Mouse (Mus musculus) gastrocnemius, adult 18-20 months (tissue): ENCODE results near the gene Med7. TPM values are rescaled to one million over a fixed set of nuclear protein-coding genes. Genes with fewer than 3 reads are reported as not detected.

Source experiments
- DNase-seq: peaks from one replicate; pipeline ENCODE4 v3.0.0; 2021; ENCODE audit warnings: low spot score
- long read RNA-seq, 2 experiments: library from polyadenylated mRNA; stranded (forward); transcript quantifications; one replicate each; pipeline ENCODE4 v2.0.0; 2021
- total RNA-seq, 2 experiments: library from RNA; stranded (reverse); gene quantifications; 2 replicates each; pipeline ENCODE4 v1.2.3; 2021

Med7 gene
- total RNA-seq: 10 to 100 TPM; 15.8 to 16.6 TPM
- long read RNA-seq, experiment 1, transcript Med7-201 (3 exons, 1,193 nt): major isoform, 5 of 16 reads
- long read RNA-seq, experiment 1, transcript Med7-203 (3 exons, 2,547 nt): major isoform, 5 of 16 reads
- long read RNA-seq, experiment 1, partial matches to known transcripts: 0 of 16 reads
- long read RNA-seq, experiment 1, other reads (novel, unspliced or antisense): 2 of 16 reads
- long read RNA-seq, experiment 2, transcript Med7-203 (3 exons, 2,547 nt): major isoform, 11 of 15 reads
- long read RNA-seq, experiment 2, partial matches to known transcripts: 0 of 15 reads
- long read RNA-seq, experiment 2, other reads (novel, unspliced or antisense): 1 of 15 reads

DNA sequence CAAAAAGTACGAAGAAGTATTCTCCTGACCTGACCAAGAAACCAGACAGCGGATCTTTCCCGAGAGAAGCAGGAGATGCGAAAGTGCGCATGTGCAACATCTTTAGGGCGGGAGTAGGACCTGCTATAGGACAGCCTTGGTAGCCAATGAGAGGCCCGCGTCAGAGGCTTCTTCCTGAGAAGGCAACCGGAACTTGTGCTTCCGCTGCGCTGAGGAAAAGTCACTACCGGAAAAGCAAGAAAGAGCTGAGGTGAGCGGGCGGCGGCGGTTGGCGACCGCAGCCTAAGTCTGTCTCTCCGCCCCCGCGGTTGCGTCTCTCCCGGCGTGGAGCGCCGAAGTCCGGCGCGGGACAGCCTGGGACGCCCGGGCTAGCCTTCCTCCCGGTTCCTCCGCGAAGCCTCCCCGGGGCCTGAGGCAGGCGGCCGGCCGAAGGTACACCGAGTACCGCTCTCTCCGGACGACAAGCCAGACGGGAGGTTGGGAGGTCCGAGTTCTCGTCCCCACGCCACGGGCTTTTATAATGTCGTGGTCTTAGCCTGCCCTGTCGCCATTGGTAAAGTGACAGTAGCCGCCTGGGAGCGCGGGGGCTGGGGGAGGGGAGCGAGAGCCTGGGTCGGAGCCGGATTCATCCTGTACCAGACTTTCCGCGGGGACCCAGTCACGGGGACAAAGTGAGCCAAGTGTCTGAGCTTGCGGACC, at the start of gene Med7:
TSS of gene Med7 (plus strand) at position 166 of the 699 bp plus-strand sequence.
- DNase-seq: peak; percentile 96

DNA sequence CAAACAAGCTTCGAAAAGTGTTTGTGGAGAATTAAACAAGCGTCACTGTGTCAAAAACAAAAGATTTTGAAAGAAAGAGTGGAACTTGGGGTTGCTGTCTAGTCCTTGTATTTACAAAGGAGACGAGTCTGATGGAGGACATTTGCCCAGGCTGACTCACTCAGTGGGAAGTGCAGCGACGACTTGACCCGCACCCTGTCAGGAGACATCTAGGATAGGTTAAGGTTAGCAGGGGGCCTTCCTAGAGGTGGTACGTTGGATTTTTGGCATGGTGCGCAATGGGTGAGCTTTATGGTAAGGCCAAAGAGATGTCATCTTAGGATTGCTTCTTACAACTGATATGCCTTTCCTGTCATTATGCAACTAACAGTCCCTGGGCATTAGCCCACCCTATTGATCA, 49.7 kb upstream of the Med7 start:
- no peak for DNase-seq

DNA sequence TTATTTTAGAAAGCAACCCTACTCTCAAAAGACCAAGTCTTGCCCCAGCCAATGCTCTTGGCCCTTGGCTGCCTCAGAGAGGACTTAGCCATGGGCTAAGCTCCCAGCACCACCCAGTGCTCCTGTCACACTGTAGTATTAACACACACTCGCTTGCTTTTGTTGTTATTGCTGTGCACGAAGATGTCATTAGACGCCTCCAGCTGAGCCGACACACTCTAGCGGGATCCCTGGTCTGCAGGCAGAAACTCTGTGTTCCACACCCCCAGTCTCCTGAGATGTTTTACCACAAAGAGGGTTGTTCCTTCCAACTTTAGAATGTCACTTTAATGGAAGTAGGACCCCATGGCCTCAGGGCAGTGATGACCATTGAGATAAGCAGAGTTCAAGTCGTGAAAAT, 48.3 kb upstream of the Med7 start:
- DNase-seq: no peak

DNA sequence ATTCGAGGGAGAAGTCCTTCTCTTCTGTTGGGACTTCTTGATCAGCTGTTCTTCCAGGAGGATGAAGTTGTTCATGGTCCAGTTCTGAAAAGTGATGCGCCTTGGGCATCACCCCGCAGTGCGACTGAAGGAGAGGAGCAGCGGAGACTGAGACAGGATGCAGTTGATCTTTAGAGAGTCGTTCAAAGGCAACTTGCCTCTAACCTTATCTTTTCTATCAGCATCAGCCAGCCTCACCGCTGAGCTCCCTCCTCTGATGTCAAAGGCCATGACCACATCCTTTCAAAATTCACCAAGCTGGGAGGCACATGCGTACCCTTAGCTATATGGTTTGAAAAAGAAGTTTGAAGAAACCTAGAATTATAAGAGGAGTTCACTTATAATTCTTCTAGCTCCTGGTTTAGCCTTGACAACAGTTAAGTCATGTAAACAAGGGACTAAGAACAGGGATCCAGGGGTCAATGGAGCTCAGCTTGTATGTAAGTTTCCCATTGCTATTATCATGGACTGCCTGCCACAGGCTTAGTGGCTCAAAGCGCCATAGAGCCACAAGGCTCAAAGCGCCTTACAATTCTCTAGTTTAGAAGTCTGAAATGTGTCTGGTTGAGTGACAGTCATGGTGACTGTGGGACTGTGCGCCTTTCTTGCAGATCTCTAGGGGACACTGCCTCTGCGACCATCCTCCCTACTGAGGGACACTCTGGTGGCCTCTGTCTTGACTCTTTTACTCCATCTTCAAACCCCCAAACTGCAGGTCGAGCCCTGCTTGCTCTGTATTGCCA, 47.2 kb upstream of the Med7 start, which contains the start of gene Itk:
TSS of gene Itk (minus strand) at position 180 of the 782 bp plus-strand sequence.
- no peak for DNase-seq

DNA sequence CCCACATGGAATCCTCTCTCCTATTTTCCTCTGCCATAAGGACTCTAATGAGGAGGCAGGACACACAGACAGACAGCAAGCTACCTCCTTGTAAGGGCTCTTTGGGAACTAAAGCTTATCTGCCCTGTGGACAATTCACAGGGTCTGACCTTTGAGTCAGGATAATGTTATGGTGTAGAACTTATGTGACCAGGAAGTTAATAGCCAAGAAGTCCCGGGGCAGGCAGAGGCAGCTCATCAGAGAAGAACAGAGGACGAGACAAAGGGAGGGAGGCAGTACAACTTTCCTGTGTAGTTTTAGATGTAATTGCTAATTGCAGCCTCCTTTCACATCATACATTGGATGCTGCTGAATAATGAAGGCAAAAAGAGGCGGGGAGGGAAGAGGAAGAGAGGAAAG, 46.1 kb upstream of the Med7 start:
- no peak for DNase-seq

DNA sequence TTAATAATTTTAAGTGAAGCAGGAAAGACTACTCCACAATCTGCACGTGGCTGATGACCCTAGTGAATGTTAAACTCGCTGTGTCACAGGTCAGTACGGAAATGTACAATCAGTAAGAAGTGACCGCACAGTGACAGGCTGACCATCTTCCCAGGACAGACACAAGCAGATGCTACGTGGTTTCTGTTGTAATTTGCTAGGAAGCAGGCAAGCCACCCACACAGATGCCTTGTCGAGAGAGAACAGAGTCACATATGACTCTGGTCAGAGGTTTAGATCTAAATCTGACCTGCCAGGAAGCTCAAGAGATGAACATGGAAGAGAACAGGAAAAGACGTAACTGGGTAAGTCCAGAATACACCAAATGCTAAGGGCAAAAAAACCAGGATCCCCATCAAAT, 43.8 kb upstream of the Med7 start:
- DNase-seq: no peak

DNA sequence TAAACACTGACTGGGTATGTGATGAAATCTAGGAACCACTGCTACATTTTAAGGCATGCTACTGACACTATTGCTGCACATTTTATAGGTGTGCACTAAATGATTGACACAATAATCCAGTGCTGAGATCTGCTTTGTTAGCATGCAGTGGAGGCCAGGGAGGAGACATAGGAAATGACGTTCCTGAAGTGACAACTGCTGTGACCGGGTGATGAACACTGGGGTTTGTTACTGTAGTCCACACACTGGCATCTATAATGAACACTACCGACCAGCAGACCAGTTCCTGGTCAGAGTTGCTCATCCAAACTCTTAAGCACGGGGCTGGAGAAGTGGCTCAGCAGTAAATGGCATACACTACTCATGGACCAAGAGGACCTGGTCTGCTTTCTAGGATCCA, 43.3 kb upstream of the Med7 start:
- DNase-seq: no peak

DNA sequence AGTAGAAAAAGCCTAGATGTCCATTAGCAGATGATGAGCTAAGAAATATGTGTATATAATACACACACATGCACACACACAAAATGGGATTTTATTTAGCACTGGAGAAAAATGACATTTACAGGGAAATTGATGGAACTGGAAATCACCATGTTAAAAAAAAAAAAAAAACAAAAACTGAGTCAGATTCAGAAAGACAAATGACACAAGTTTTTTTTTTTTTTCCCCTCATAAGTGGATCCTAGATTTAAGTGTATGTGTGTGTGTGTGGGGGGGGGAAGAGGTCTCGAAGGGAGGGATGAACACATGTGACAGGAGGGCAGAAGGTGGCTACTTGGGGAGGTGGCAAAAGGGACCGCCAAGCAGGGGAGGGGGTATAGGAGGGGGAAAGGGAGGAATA, 41.6 kb upstream of the Med7 start:
- DNase-seq: no peak

DNA sequence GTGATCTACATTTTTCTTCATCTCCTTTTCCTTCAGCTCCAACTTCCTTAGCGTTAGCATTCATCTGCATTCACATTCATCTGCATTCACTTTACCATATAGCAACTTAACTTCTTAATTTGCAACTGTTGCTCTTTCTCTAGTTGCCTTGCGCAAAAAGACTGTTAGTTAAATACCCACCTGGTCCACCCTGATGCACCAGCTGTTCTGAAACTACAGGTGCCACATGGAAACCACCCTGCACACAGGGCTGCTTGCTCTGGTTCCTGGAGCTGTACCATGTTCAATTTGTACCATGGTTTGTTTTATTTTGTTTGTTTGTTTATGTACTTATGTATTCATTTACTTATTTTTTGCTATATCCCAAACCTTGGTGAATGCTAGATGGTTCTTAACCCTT, 41.0 kb upstream of the Med7 start:
- DNase-seq: no peak

DNA sequence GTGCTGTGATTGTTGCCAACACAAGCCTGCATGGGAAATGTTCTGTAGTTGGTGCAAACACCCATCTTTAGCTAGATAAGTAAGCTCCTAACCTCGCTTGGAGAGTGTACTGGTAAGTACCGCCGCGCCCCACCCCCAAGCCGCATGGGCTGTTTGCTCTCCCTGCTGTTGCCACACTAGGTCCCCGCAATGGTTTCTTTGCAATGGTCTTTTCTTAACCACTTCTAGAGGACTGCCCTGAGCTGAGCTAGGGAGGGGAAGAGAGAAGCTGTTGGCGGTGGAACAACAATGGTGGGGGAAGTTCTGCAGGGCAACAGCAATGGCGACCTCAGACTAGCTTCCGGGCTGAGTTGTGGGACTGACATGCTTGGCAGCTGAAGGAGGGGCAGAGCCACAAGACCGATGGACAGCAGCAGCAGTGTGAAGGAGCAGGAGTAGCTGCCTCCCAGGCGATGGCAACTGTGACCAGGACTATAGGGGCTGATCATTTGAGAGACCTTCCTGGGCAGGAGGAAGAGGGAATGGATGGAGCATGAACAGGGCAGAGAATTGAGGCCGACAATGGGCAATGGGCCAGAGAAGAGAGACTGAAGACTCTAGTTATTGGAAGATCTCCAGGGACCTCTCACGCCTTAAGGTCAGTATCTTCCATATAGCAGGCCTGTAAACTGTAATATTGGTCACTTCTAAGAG, 40.4 kb upstream of the Med7 start, which contains the start of gene Fam71b:
TSS of gene Fam71b (plus strand) at position 393 of the 693 bp plus-strand sequence.
- no peak for DNase-seq

DNA sequence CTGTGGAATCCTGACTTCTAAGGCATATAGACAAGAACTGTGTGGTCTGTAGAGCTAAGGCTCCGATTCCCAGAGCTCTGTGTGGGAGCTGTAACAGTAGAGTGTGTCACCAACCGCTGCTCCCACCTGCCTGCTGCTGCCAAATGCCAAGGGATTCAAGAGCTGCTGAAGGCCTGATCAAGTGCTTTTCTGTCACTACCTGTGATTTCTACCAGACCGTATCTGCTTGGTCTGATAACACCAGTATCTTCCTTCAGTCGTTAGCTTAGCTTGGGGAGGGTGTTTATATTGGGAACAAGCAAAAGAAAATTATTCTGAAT, 39.9 kb upstream of the Med7 start:
- DNase-seq: no peak

DNA sequence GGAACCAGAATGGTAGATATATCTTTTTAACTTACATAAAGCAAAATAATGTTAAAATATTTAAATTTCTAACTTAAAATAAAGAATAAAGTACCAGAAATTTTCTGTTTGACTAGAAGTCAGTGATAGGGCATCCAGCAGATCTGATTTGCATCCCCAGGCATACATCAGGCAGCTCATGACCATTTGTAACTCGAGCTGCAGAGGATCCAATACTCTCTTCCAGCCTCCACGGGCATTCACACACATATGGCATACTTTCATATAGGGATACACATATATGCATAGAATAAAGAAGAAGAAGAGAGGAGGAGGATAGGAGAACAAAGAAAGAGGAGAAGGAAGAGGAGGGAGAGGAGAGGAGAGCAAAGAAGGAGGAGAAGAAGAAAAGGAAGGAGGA, 38.8 kb upstream of the Med7 start:
- DNase-seq: no peak

DNA sequence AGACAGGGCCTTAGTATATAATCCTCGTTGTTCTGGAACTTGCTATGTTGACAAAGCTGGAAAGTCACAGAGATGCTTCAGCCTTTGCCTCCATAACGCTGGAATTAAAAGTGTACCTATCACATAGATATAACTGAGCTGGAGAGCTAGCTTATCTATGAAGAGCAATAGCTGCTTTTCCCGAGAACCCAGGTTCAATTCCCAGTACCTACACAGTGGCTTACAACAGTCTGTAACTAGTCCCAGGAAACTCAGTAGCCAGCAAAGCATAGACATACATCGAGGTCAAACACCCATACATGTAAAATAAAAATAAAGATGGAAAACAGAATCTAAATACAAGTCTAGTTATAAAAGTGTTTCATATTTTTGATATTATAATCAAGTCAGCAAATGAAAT, 38.3 kb upstream of the Med7 start:
- no peak for DNase-seq

DNA sequence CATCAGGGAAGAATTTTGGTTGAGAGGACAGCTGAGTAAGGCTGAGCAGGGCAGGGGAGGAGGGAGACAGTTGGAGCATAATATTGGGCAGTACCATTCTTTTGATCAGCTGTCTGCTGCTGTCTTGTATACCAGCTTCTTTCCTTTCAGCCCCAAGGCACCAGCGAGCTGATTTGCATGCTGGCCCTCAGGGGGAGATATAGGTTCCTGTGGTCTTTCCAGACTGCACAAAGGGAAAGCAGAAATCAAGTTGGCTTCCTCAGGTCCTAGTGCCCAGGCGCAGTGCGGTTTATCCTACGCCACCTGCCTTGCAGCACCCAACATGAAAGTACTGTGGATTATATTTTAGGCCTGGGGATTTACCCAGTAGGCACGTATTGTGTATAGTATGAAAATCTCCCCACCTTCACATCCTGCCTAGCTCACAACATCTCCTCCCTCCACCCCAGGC, 37.8 kb upstream of the Med7 start:
- DNase-seq: no peak

DNA sequence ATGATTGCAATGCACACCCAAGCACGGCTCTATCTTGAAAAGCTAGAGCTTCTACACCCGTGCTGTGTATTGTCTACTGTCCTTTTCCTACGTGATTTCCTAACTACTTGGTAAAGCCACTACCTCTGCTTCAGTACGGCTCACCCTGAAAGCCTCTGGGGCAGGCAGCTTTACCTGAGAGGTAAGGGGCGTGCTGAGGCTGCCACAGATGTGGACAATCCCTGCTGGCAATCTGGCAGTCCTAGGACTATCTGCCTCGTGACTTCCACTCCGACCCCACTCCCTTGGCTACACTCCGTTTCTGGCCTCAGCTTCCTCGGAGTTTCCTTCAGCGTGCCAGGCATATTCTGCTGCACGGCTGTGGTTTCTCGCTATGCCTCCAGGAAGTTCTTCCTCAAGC, 35.2 kb upstream of the Med7 start:
- no peak for DNase-seq

DNA sequence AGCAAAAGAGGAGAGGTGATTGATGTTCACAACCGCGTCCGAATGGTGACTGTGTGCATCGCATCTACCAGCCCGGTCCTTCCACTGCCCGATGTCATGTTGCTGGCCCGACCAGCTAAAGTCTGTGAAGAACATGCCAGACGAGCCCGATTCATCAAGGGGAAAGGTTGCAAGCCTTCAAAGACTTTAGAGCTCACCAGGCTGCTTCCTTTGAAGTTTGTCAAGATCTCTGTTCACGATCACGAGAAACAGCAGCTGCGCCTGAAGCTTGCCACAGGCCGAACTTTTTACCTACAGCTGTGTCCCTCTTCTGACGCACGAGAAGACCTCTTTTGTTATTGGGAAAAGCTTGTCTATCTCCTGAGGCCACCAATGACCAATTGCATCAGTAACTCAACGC, 31.7 kb upstream of the Med7 start:
- DNase-seq: no peak

DNA sequence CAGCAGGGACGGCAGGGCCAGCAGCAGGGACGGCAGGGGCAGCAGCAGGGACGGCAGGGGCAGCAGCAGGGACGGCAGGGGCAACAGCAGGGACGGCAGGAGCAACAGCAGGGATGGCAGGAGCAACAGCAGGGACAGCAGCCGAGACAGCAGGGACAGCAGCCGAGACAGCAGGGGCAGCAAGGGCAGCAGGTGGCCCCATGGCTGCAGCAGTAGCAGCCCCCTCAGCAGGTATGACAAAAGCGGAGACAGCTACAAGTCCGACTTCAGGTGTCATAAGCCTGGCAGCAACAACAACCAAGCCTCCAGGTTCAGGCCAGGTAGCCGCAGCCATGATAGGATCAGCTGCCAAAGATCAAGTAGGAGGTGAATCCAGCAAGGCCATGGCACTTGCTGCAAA, 30.0 kb upstream of the Med7 start:
- no peak for DNase-seq

DNA sequence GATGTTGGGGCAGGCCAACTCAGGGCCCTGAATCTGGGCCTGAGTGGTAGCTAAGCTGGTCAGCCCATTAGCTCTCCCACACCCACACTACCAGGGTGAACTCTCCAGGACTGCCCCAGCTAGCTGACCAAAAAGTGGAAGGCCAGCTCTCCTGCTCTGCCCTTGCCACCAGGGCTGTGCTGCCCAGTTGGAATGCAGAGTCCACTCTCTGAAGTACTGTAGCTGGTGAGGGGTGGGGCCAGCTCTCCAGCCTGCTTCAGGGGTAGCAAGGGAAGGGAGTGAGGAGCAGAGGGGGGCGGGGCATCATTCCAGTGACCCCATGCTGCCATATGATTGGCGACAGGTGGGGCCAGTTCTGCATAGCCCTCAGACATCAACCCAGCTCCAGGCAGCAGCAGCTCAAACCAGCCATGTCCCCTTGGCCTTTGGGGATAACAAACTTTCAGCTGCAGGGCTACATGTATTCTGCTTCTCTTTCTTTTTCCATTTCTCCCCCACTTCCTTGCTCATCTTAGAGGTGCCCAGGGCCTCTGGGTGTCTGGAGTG, 26.6 kb upstream of the Med7 start:
- no peak for DNase-seq

DNA sequence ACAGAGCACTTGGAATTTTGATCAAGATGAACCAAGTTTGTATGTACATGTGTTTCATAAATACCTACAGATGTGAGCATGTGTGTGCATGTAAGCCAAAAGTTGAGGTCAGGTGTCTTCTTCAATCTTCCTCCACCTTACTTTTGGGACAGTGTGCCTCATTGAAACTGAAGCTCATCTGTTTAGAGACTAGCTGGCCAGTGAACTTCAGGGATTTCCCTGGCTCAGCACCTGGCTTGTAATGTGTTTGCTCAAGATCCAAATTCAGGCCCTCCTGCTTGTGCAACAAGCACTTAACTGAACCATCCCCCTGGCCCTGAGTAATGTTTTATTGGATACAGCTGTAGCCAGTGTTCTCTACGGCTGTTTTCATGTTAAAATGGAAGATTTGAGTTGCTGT, 18.3 kb upstream of the Med7 start:
- DNase-seq: no peak

DNA sequence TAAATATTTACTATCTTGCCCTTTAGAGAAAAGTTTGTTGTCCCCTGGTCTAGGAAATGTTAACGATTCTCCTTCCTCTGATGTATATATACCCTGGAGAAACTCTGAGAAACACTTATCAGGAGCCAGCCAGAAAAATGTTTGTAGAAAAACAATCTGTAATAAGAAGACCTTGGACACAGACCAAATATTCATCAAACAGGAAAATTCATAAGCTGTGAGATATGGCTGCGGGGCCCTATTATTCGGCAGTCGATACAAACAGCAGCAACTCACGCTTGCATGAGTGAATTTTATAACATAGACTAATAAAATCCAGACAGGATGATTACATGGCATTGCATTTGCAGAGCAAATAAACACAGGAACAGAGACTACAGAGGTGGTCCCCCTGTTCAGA, 17.9 kb upstream of the Med7 start:
- DNase-seq: no peak

DNA sequence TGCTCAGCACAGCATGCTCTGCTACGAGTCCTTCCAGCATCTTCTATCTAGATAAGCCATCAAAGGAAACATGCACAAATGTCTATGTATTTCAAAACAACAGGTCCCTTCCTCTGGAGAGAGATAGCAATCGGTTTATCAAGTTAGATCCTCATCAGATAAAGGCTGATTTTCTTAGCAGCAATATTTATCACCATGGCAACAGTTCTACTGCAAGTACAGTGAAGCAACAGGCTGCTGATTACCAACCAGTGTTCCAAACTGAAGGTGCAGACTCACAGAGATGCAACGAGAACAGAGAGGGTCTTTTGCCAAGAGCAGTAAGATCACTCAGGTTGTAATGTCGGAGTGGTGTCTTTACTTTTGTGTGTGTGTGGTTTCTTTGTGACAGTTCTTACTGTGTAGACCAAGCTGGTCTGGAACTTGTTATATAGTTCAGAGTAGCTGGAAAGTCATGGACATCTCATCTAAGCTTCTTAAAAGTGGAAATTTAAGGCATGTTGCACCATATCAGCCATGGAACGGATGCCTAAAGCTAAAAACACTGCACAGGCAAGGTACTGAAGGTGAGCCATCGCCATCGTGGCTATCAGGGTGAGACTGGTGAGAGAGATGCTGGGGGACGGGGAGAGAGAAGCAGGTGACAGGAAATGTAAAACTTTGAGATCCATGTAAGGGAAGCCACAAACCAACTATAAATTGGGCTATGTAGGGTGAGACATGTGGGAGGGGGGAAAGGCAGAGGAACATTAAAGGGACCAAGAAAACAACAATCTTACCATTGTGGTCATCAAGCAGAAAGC, 15.4 kb upstream of the Med7 start:
- no peak for DNase-seq
